Mouse (Mus musculus) left cerebral cortex, adult 2 months (tissue): ENCODE data around the gene Armc7. TPM values are rescaled to one million over a fixed set of nuclear protein-coding genes. Genes with fewer than 3 reads are reported as not detected.

ENCODE experiments used
- DNase-seq, 2 experiments: peaks; one replicate each; pipeline ENCODE4 v3.0.0; 2021 to 2022; ENCODE audit warnings: low spot score in 2 of 2, mixed read lengths in 1 of 2; ENCODE audit errors: extremely low spot score in 1 of 2
- H3K27ac ChIP-seq: fragments of 200-600 bp; 2 replicates; pipeline ENCODE4 v1.8.1; 2022
- H3K4me3 ChIP-seq: fragments of 200-600 bp; 2 replicates; pipeline ENCODE4 v1.8.1; 2022
- CTCF ChIP-seq: fragments of 200-600 bp; IDR thresholded peaks from 2 replicates; pipeline ENCODE4 v1.8.1; 2022; ENCODE audit warnings: antibody characterized with exemption, mild to moderate bottlenecking, moderate library complexity
- intact Hi-C: fragments of 180-260 bp; cut with DNase I; formaldehyde crosslinking; loops from one replicate; pipeline ENCODE4 v1.15.1; 2025
- long read RNA-seq, 2 experiments: library from polyadenylated mRNA; stranded (forward); transcript quantifications; one replicate each; pipeline ENCODE4 v2.0.0; 2021; ENCODE audit warnings: borderline mapping rate in 2 of 2
- total RNA-seq, 2 experiments: library from RNA; stranded (reverse); gene quantifications; 2 replicates each; pipeline ENCODE4 v1.2.3; 2021

Gene Armc7
- 10 to 100 TPM; 11.9 to 18.0 TPM for total RNA-seq
- long read RNA-seq, experiment 1, transcript Armc7-204 (2 exons, 662 nt), result minor isoform, 6 of 20 reads
- long read RNA-seq, experiment 1, transcript Armc7-201 (3 exons, 2,260 nt), result major isoform, 9 of 20 reads
- long read RNA-seq, experiment 1, partial matches to known transcripts, result 0 of 20 reads
- long read RNA-seq, experiment 1, other reads (novel, unspliced or antisense), result 5 of 20 reads
- long read RNA-seq, experiment 2, transcript Armc7-201 (3 exons, 2,260 nt), result major isoform, 8 of 11 reads
- long read RNA-seq, experiment 2, partial matches to known transcripts, result 1 of 11 reads
- long read RNA-seq, experiment 2, other reads (novel, unspliced or antisense), result 1 of 11 reads

DNA sequence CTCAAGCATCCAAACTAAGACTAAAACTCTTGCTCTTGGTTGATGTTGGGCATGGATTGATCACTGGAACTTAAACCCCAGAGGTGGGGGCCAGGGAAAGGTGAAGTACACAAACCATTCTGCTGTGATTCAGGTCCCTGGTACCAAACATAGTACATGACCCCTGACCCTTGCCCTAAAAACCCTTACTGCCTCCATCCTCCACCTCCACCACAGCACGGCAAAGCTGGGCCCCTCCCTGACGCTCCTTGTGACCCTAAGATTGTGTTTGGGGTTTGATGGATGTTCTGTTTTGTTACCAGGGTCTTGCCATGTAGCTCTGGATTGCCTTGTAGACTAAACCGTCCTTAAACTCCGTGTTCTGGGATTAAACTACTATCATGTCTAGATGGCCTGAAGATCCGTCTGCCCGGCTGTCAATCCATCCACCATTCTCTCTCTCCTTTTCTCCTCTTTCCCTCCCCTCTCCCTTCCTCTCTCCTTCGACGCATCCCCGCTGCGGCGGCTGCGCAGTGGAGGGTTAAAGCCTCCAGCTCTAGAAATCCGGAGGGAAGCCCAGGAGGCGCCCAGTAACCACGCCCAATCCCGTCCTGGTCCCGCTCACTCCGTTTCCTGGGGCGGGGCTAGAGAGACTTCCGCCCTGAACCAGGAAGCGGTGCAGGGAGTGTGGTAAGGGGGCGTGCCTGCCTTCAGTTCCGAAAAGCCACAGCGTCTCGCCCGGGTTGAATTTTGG, at the start of gene Armc7:
Gene Armc7, plus strand, starts transcription at position 643 of the 733 bp plus-strand sequence.
- Histone ChIP-seq H3K4me3 (peak within 1 kb of the TSS; percentile 60), H3K27ac (peak within 1 kb of the TSS; percentile 92)
- no peak for TF ChIP-seq CTCF
- DNase-seq, result peak; percentile 93
- intact Hi-C loops, result loop anchor here (2.0 kb wide), 1 partner anchor 54 kb away; the partner anchor contains the start of gene Kctd2

- Histone ChIP-seq H3K4me3 (no peak overlapping the region), H3K27ac (no peak overlapping the region)
- DNase-seq, result no peak
- no peak for TF ChIP-seq CTCF
- intact Hi-C loops, result loop anchor here (5.0 kb wide), 1 partner anchor 112 kb away; the partner anchor contains the start of gene Sumo2
Measured at GRCm38 (mm10) chr11:115425671-115426070, 49.8 kb upstream of the Armc7 start.

DNA sequence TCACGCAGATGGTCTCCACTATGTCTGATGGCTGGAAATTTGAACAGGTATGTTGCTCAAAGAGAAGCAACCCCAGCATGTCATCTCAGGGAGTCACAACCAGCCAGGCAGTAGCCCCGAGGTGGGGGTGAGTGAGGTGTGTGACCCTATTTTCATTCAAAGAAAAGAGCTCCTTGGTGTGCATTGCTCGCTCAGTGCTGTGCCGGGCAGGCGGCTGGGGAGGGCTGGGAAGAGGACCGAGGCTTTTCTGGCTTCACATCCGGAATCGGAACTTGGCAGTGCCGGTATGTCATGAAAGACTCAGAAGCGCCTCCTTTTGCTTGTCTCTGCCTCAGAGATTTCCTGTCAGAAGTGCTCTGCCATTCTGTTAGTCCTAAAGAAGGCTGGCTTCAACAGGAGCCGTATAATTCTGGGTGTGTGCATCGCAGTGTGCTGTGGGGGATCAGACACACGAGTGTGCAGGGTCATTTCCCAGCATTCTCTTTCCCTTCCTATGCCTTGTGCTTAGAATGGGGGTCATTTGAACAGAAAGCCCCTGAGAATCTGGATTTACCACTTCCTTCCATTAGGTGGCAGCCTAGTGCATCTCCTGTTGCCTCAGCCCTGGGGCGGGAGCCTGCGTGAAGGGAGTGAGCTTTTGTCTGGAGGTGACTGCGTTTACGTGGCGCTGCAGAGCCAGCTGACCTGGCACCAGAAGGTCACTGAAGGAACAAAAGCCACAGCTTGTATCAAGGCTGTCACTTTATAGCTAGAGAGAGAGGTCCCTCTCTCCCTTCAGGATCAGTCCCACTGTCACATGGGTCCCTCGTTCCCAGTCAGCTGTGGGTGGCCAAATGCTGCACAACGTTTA, 47.8 kb upstream of the Armc7 start:
- intact Hi-C loops, result loop anchor here (1.0 to 5.0 kb wide), 2 partner anchors 47 to 110 kb away; partner anchors contain the start of gene Sumo2
- Histone ChIP-seq H3K4me3 (peak overlapping the region; percentile 1; the same call in 1 of the 2 replicates), H3K27ac (peak overlapping the region; percentile 71)
- DNase-seq, result peak; percentile 67 to 69
- peak; percentile 83 for TF ChIP-seq CTCF

DNA sequence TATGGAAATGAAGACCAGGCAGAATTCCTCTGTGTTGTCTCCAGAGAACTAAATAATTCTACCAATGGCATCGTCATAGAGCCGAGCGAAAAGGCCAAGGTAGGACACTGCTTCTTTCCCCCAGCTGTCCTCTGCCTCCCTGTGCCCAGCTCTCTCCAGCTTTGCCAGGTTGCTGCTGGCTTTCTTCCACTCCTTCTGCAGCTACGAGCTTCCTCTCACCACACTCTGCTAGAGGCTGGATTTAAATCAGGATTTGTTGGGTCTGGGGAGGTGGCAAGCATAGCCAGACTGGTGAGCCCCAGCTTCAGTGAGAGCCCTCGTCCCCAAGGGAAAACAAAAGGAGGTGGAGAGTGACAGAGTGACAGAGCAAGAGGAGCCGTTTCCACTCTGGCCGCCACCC, 46.2 kb upstream of the Armc7 start:
- intact Hi-C loops, result loop anchor here (5.0 kb wide), 1 partner anchor 108 kb away; the partner anchor contains the start of gene Sumo2
- DNase-seq, result no peak
- peak overlapping the region; percentile 68 for H3K27ac ChIP-seq
- H3K4me3 ChIP-seq, result no peak overlapping the region
- no peak for TF ChIP-seq CTCF

DNA sequence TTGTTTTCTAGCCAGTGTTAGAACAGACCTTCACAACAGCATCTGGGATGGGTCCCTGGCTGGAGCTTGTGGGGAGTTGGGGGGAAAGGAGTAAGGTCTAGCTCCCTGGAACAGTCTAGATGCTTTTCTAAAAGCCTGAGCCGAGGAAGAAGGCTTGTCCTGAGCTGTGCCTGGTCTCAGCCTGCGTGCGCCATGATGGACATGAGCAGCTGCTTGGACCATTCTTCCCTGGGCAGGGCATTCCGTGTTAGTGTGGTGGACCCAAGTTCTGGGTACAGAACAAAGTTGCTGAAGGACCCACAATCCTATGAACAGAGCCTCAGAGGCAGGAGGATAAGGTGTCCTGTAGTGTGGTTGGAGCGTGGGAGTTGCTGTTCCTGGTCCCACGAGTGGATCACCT, 44.9 kb upstream of the Armc7 start:
- intact Hi-C loops, result no loop called here
- H3K4me3 ChIP-seq, result no peak overlapping the region
- no peak overlapping the region for H3K27ac ChIP-seq
- no peak for DNase-seq
- no peak for TF ChIP-seq CTCF

- H3K4me3 ChIP-seq, result no peak overlapping the region
- DNase-seq, result no peak
- no peak for TF ChIP-seq CTCF
- no peak overlapping the region for H3K27ac ChIP-seq
- intact Hi-C loops, result no loop called here
Measured at GRCm38 (mm10) chr11:115432814-115433213, 42.7 kb upstream of the Armc7 start.

GRCm38 (mm10) chr11:115433342-115433741, 42.1 kb upstream of the Armc7 start:
- H3K27ac ChIP-seq, result no peak overlapping the region
- DNase-seq, result no peak
- intact Hi-C loops, result no loop called here
- no peak for TF ChIP-seq CTCF
- H3K4me3 ChIP-seq, result no peak overlapping the region

GRCm38 (mm10) chr11:115435596-115436337, 39.7 kb upstream of the Armc7 start:
- TF ChIP-seq CTCF, result no peak
- intact Hi-C loops, result no loop called here
- peak overlapping the region; percentile 24; the same call in 1 of the 2 replicates for H3K27ac ChIP-seq

DNA sequence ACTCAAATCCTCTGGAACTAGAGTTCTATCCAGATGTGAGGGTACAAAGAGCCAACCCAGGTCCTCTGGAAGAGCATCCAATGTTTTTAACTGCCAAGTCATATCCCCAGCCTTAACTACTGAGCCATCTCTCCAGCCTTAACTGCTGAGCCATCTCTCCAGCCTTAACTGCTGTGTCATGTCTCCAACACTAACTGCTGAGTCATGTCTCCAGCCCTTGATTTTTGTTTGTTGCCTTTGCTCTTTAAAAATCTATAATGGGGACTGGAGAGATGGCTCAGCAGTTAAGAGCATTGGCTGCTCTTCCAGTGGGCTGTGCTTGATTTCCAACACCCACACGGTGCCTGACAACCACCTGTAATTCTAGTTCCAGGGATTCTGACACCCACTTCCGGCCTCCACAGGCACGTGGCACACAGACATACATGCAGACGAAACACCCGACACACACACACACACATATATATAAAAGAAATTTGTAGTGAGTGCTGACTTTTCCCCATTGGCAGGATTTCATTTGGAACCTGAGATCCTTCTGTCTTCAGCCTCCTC, 37.8 kb upstream of the Armc7 start:
- DNase-seq, result no peak
- Histone ChIP-seq H3K27ac (no peak overlapping the region), H3K4me3 (no peak overlapping the region)
- intact Hi-C loops, result no loop called here
- TF ChIP-seq CTCF, result no peak

More at GRCm38 (mm10) chr11:115435596-115436337, 39.7 kb upstream of the Armc7 start:
- DNase-seq, result no peak
- peak overlapping the region; percentile 34 for H3K4me3 ChIP-seq

DNA sequence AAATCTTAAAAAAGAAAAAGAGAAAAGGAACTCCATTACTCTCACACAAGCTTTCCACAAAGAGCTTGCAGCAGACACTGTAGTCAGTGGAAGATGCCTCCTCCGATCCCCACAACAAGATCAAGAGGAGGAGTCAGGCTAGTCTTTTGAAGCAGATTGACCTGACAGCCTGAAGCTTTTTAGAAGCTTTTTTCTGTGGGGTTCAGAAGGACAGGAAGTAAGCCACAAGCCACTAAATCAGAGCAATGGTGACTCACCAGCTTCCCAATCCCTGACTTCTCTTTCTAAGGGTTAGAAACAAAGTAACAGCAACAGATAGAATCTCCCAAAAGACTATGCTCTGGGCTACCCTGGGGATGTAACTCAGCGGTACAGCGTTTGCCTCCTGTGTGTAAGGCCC, 36.1 kb upstream of the Armc7 start:
- intact Hi-C loops, result no loop called here
- TF ChIP-seq CTCF, result no peak
- Histone ChIP-seq H3K4me3 (no peak overlapping the region), H3K27ac (no peak overlapping the region)
- no peak for DNase-seq
